Mouse (Mus musculus) thymus, adult 2 months (tissue): ENCODE measurements around the gene Dennd6b. TPM values are rescaled to one million over a fixed set of nuclear protein-coding genes. Genes with fewer than 3 reads are reported as not detected.

Source experiments
- DNase-seq: peaks from one replicate; pipeline ENCODE4 v3.0.0; 2021
- H3K27ac ChIP-seq: fragments of 200-500 bp; 2 replicates; pipeline ENCODE4 v1.5.1; 2012; ENCODE audit warnings: low read length, control low read depth; ENCODE audit not compliant: control insufficient read depth, insufficient read depth
- H3K27me3 ChIP-seq: fragments of 200-500 bp; 2 replicates; pipeline ENCODE4 v1.6.1; 2012; ENCODE audit warnings: mild to moderate bottlenecking, low read length, moderate library complexity, mixed read lengths; ENCODE audit not compliant: control insufficient read depth, insufficient read depth
- H3K36me3 ChIP-seq: fragments of 200-500 bp; 2 replicates; pipeline ENCODE4 v1.6.1; 2012; ENCODE audit warnings: mild to moderate bottlenecking, low read length, moderate library complexity; ENCODE audit not compliant: control insufficient read depth, insufficient read depth
- H3K4me1 ChIP-seq: fragments of 200-500 bp; replicated peaks from 2 replicates; pipeline ENCODE4 v1.6.1; 2012; ENCODE audit warnings: low read length; ENCODE audit not compliant: control insufficient read depth, insufficient read depth
- H3K4me3 ChIP-seq: fragments of 200-500 bp; 2 replicates; pipeline ENCODE4 v1.5.1; 2012; ENCODE audit warnings: mild to moderate bottlenecking, low read length, control low read depth, moderate library complexity; ENCODE audit not compliant: control insufficient read depth, insufficient read depth
- CTCF ChIP-seq: fragments of 200-500 bp; IDR thresholded peaks from 2 replicates; pipeline ENCODE4 v1.5.1; 2012; ENCODE audit warnings: mild to moderate bottlenecking, control low read depth, low read length, moderate library complexity, borderline replicate concordance; ENCODE audit not compliant: control insufficient read depth, poor library complexity, insufficient read depth; ENCODE audit errors: extremely low read depth
- POLR2A ChIP-seq: fragments of 200-500 bp; IDR thresholded peaks from 2 replicates; pipeline ENCODE4 v1.6.1; 2012; ENCODE audit warnings: mild to moderate bottlenecking, low read length, control low read depth, moderate library complexity; ENCODE audit not compliant: control insufficient read depth, poor library complexity, insufficient read depth; ENCODE audit errors: extremely low read depth
- WGBS: fragments of 180-500 bp; shearing (Covaris S2); methylation state at CpG from one replicate; pipeline ENCODE4 v1.1.7; 2018; 5-methylcytosine and 5-hydroxymethylcytosine counted together
- polyA plus RNA-seq: library from polyadenylated mRNA; depleted of rRNA; stranded (reverse); fragments of >200 nt; gene quantifications from 2 replicates; pipeline ENCODE4 v1.2.3, GENCODE M21; 2012

Gene Dennd6b
- polyA plus RNA-seq, 1 experiment: 50.1 TPM

- no peak for TF ChIP-seq CTCF
- no peak for TF ChIP-seq POLR2A
- Histone ChIP-seq H3K27me3 (no peaks in the 10 kb centered on the region), H3K36me3 (no peaks in the 10 kb centered on the region), H3K27ac (peak overlapping the region; percentile 61; the same call in 1 of the 2 replicates), H3K4me1 (peaks cover 14% of the 10 kb centered on the region), H3K4me3 (peak overlapping the region; percentile 60)
- DNase-seq: peak; percentile 85
- WGBS: 8% methylated on average over 22 of the region's 22 CpGs
Observed at GRCm38 (mm10) chr15:89209886-89210761, 13.8 kb upstream of the Dennd6b start.

DNA sequence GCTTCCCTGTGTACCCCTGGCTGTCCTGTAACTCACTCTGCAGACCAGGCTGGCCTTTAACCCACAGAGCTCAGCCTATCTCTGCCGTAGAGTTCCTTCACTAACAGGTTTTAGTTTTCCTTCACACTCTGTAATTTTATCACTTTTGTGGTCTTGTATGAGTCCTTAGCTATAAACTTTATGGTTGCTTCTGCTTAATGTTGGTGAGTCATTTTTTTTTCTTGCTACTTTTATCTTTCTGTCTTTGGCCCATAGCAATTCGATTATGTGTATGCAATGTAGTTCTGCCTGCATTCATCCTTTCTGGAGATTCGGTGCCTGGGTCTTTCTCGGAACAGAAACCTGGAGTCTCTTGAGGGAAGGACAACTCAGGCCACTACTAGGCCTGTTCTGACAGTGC, 11.2 kb upstream of the Dennd6b start:
- Histone ChIP-seq H3K4me3 (no peak overlapping the region), H3K4me1 (peaks cover 8% of the 10 kb centered on the region), H3K36me3 (no peaks in the 10 kb centered on the region), H3K27me3 (no peaks in the 10 kb centered on the region), H3K27ac (no peak overlapping the region)
- no peak for TF ChIP-seq CTCF
- no peak for TF ChIP-seq POLR2A
- WGBS: 93% methylated on average over 4 of the region's 4 CpGs
- DNase-seq: no peak

DNA sequence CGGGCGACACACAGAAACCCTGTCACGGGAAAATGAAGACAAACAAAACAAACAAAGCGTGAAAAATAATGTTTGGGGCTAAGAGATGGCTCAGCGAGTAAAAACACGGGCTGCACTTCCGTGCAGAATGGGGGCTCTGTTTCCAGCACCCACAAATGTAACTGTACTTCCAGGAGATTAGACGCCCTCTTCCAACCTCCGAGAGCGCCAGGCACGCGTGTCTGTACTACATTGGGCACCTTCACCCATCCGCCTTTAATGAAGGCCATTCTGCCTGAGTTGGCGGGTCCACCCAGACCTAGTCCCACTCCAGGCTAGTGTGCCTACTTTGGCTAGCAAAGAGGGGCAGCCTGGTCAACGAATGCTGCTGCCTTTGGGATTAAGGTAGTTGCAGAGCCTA, 760 bp upstream of the Dennd6b start:
- Histone ChIP-seq H3K27ac (peak overlapping the region; percentile 3; the same call in 1 of the 2 replicates), H3K4me1 (peaks cover 14% of the 10 kb centered on the region), H3K36me3 (no peaks in the 10 kb centered on the region), H3K27me3 (no peaks in the 10 kb centered on the region), H3K4me3 (no peak overlapping the region)
- TF ChIP-seq POLR2A (no peak), CTCF (no peak)
- no peak for DNase-seq
- WGBS: 84% methylated on average over 15 of the region's 15 CpGs

GRCm38 (mm10) chr15:89195690-89196312, 495 bp downstream of the Dennd6b start:
- 1% methylated on average over 25 of the region's 25 CpGs for WGBS

GRCm38 (mm10) chr15:89195261-89195681, 1.0 kb downstream of the Dennd6b start:
- peaks cover 14% of the 10 kb centered on the region for H3K4me1 ChIP-seq
- H3K27ac ChIP-seq: peak overlapping the region; percentile 45; the same call in 1 of the 2 replicates
- 22% methylated on average over 6 of the region's 6 CpGs for WGBS
- H3K36me3 ChIP-seq: no peaks in the 10 kb centered on the region
- TF ChIP-seq CTCF: no peak
- TF ChIP-seq POLR2A: no peak
- H3K27me3 ChIP-seq: no peaks in the 10 kb centered on the region
- DNase-seq: peak; percentile 25
- no peak overlapping the region for H3K4me3 ChIP-seq

More at GRCm38 (mm10) chr15:89195690-89196312, 495 bp downstream of the Dennd6b start:
- peak; percentile 92 for DNase-seq
- Histone ChIP-seq H3K27me3 (no peaks in the 10 kb centered on the region), H3K4me1 (peaks cover 14% of the 10 kb centered on the region), H3K4me3 (peak overlapping the region; percentile 71), H3K27ac (peak overlapping the region; percentile 69), H3K36me3 (no peaks in the 10 kb centered on the region)
- no peak for TF ChIP-seq CTCF
- peak; percentile 63; the same call in 1 of the 2 replicates for TF ChIP-seq POLR2A

DNA sequence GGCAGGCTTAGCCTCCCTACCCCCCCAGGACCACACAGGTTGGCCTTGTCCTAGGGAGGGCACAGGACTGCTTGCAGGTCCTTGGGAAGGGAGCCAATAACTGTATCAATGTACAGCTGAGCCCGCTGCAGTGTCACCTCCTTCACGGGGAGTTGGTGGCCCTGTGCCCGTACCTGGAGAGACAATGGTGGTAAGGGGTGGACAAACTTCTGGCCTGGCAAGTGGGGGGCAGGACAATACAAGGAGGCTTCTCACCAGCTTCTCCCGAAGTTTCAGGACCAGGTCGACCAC, 11.4 kb downstream of the Dennd6b start:
- Histone ChIP-seq H3K27me3 (peaks cover 5% of the 10 kb centered on the region; the same call in 1 of the 2 replicates), H3K4me3 (no peak overlapping the region), H3K36me3 (no peaks in the 10 kb centered on the region), H3K4me1 (peaks cover 9% of the 10 kb centered on the region; the same call in 1 of the 2 replicates), H3K27ac (no peak overlapping the region)
- WGBS: 94% methylated on average over 5 of the region's 5 CpGs
- DNase-seq: no peak
- TF ChIP-seq CTCF (no peak), POLR2A (no peak)
